Mouse (Mus musculus) testis, adult 2 months (tissue): ENCODE data around the gene Tenm4. TPM values are rescaled to one million over a fixed set of nuclear protein-coding genes. Genes with fewer than 3 reads are reported as not detected.

Source experiments
- H3K27ac ChIP-seq: fragments of 200-500 bp; 2 replicates; pipeline ENCODE4 v1.5.1; 2012; ENCODE audit warnings: low read depth, low read length; ENCODE audit not compliant: control insufficient read depth, insufficient read depth
- H3K27me3 ChIP-seq: fragments of 200-500 bp; 2 replicates; pipeline ENCODE4 v1.6.1; 2012; ENCODE audit warnings: mild to moderate bottlenecking, low read length, moderate library complexity; ENCODE audit not compliant: control insufficient read depth, insufficient read depth
- H3K36me3 ChIP-seq: fragments of 200-500 bp; 2 replicates; pipeline ENCODE4 v1.6.1; 2012; ENCODE audit warnings: mild to moderate bottlenecking, low read length; ENCODE audit not compliant: control insufficient read depth, insufficient read depth
- H3K4me1 ChIP-seq: fragments of 200-500 bp; 2 replicates; pipeline ENCODE4 v1.6.1; 2012; ENCODE audit warnings: low read length; ENCODE audit not compliant: control insufficient read depth, insufficient read depth
- H3K4me3 ChIP-seq: fragments of 200-500 bp; 2 replicates; pipeline ENCODE4 v1.5.1; 2012; ENCODE audit warnings: low read depth, mild to moderate bottlenecking, low read length, moderate library complexity, mixed read lengths; ENCODE audit not compliant: control insufficient read depth
- CTCF ChIP-seq: fragments of 200-500 bp; IDR thresholded peaks from 2 replicates; pipeline ENCODE4 v1.5.1; 2012; ENCODE audit warnings: low read depth, mild to moderate bottlenecking, inconsistent platforms, low read length, moderate library complexity; ENCODE audit not compliant: control insufficient read depth, insufficient read depth, insufficient replicate concordance
- POLR2A ChIP-seq: fragments of 200-500 bp; IDR thresholded peaks from 2 replicates; pipeline ENCODE4 v1.6.1; 2012; ENCODE audit warnings: low read depth, mild to moderate bottlenecking, inconsistent platforms, low read length, moderate library complexity; ENCODE audit not compliant: control insufficient read depth
- polyA plus RNA-seq: library from polyadenylated mRNA; depleted of rRNA; stranded (reverse); fragments of >200 nt; gene quantifications from 2 replicates; pipeline ENCODE4 v1.2.3, GENCODE M21; 2012

The Tenm4 gene
- polyA plus RNA-seq, 1 experiment = 2.3 TPM

- H3K36me3 ChIP-seq = no peaks in the 10 kb centered on the region
- no peaks in the 10 kb centered on the region; the same call in none of the 2 replicates for H3K4me1 ChIP-seq
- no peak overlapping the region for H3K27ac ChIP-seq
- H3K4me3 ChIP-seq = no peak overlapping the region
- no peaks in the 10 kb centered on the region for H3K27me3 ChIP-seq
- TF ChIP-seq POLR2A = no peak
- TF ChIP-seq CTCF = no peak
Observed at GRCm38 (mm10) chr7:96813497-96814400, 642.7 kb downstream of the Tenm4 start.

GRCm38 (mm10) chr7:96814581-96814980 lies 643.5 kb downstream of the Tenm4 start:
- Histone ChIP-seq H3K27me3 (no peaks in the 10 kb centered on the region), H3K36me3 (no peaks in the 10 kb centered on the region), H3K4me1 (no peaks in the 10 kb centered on the region; the same call in none of the 2 replicates), H3K4me3 (no peak overlapping the region), H3K27ac (no peak overlapping the region)
- no peak for TF ChIP-seq CTCF
- TF ChIP-seq POLR2A = no peak

GRCm38 (mm10) chr7:96817030-96817674 lies 646.1 kb downstream of the Tenm4 start:
- Histone ChIP-seq H3K27ac (no peak overlapping the region), H3K27me3 (no peaks in the 10 kb centered on the region), H3K4me1 (no peaks in the 10 kb centered on the region; the same call in none of the 2 replicates), H3K36me3 (no peaks in the 10 kb centered on the region), H3K4me3 (no peak overlapping the region)
- TF ChIP-seq POLR2A (no peak), CTCF (no peak)

GRCm38 (mm10) chr7:96818236-96818916 lies 647.3 kb downstream of the Tenm4 start:
- Histone ChIP-seq H3K36me3 (no peaks in the 10 kb centered on the region), H3K4me3 (no peak overlapping the region), H3K27ac (no peak overlapping the region), H3K27me3 (no peaks in the 10 kb centered on the region), H3K4me1 (no peaks in the 10 kb centered on the region; the same call in none of the 2 replicates)
- TF ChIP-seq POLR2A = no peak
- no peak for TF ChIP-seq CTCF

- H3K36me3 ChIP-seq = no peaks in the 10 kb centered on the region
- H3K4me1 ChIP-seq = no peaks in the 10 kb centered on the region; the same call in none of the 2 replicates
- TF ChIP-seq CTCF (no peak), POLR2A (no peak)
- H3K27ac ChIP-seq = no peak overlapping the region
- H3K27me3 ChIP-seq = no peaks in the 10 kb centered on the region
- no peak overlapping the region for H3K4me3 ChIP-seq
Observed at GRCm38 (mm10) chr7:96819538-96819937, 648.5 kb downstream of the Tenm4 start.

- H3K4me1 ChIP-seq = no peaks in the 10 kb centered on the region; the same call in none of the 2 replicates
- H3K27me3 ChIP-seq = no peaks in the 10 kb centered on the region
- no peak overlapping the region for H3K4me3 ChIP-seq
- TF ChIP-seq CTCF = no peak
- no peak for TF ChIP-seq POLR2A
- no peaks in the 10 kb centered on the region for H3K36me3 ChIP-seq
- H3K27ac ChIP-seq = no peak overlapping the region
Observed at GRCm38 (mm10) chr7:96820343-96820742, 649.3 kb downstream of the Tenm4 start.

GRCm38 (mm10) chr7:96826101-96826500 lies 655.1 kb downstream of the Tenm4 start:
- H3K27me3 ChIP-seq = no peaks in the 10 kb centered on the region
- no peaks in the 10 kb centered on the region for H3K36me3 ChIP-seq
- TF ChIP-seq CTCF = no peak
- no peak overlapping the region for H3K4me3 ChIP-seq
- no peaks in the 10 kb centered on the region for H3K4me1 ChIP-seq
- H3K27ac ChIP-seq = no peak overlapping the region
